Mouse (Mus musculus) spleen, postnatal 14 days (tissue): ENCODE results near the gene Ccdc169.

Experiments
- DNase-seq, 2 experiments: peaks; one replicate each; pipeline ENCODE4 v3.0.0; 2021 to 2022; ENCODE audit warnings: low spot score in 2 of 2

Gene Ccdc169

GRCm38 (mm10) chr3:55122336-55122870, 14.7 kb upstream of the Ccdc169 start:
- DNase-seq = no peak

- DNase-seq = no peak
Measured at GRCm38 (mm10) chr3:55123064-55123463, 14.1 kb upstream of the Ccdc169 start.

GRCm38 (mm10) chr3:55129181-55129692, 7.9 kb upstream of the Ccdc169 start:
- no peak for DNase-seq

GRCm38 (mm10) chr3:55131576-55132233, 5.4 kb upstream of the Ccdc169 start:
- DNase-seq = no peak

- DNase-seq = no peak
Measured at GRCm38 (mm10) chr3:55139837-55140236, 2.7 kb downstream of the Ccdc169 start.

- no peak for DNase-seq
Measured at GRCm38 (mm10) chr3:55141401-55141800, 4.3 kb downstream of the Ccdc169 start.

- no peak for DNase-seq
Measured at GRCm38 (mm10) chr3:55144916-55145315, 7.8 kb downstream of the Ccdc169 start.

GRCm38 (mm10) chr3:55146441-55146840, 9.3 kb downstream of the Ccdc169 start:
- no peak for DNase-seq

- DNase-seq = no peak
Measured at GRCm38 (mm10) chr3:55147156-55147555, 10.0 kb downstream of the Ccdc169 start.

- DNase-seq = no peak
Measured at GRCm38 (mm10) chr3:55148091-55148490, 11.0 kb downstream of the Ccdc169 start.

GRCm38 (mm10) chr3:55151656-55152433, 14.7 kb downstream of the Ccdc169 start:
- no peak for DNase-seq

- no peak for DNase-seq
Measured at GRCm38 (mm10) chr3:55152673-55153334, 15.7 kb downstream of the Ccdc169 start.

- DNase-seq = no peak
Measured at GRCm38 (mm10) chr3:55154163-55154562, 17.0 kb downstream of the Ccdc169 start.

- DNase-seq = no peak
Measured at GRCm38 (mm10) chr3:55157413-55157812, 20.3 kb downstream of the Ccdc169 start.

- DNase-seq = no peak
Measured at GRCm38 (mm10) chr3:55161144-55161543, 24.0 kb downstream of the Ccdc169 start.

- no peak for DNase-seq
Measured at GRCm38 (mm10) chr3:55163510-55163909, 26.4 kb downstream of the Ccdc169 start.

GRCm38 (mm10) chr3:55172478-55172877, 35.3 kb downstream of the Ccdc169 start:
- no peak for DNase-seq

- no peak for DNase-seq
Measured at GRCm38 (mm10) chr3:55177271-55177670, 40.1 kb downstream of the Ccdc169 start.

GRCm38 (mm10) chr3:55181766-55182165, 44.6 kb downstream of the Ccdc169 start, which contains the start of gene Sohlh2:
TSS of gene Sohlh2 (plus strand) at chr3:55182028.
- no peak for DNase-seq

GRCm38 (mm10) chr3:55191668-55192067, 54.5 kb downstream of the Ccdc169 start:
- DNase-seq = no peak

- no peak for DNase-seq
Measured at GRCm38 (mm10) chr3:55193351-55193750, 56.2 kb downstream of the Ccdc169 start.

- DNase-seq = no peak
Measured at GRCm38 (mm10) chr3:55194792-55195191, 57.7 kb downstream of the Ccdc169 start.
